In genomic region chr4:141792554-141793281, GRCm38 (mm10) we compare ENCODE assay signal across 8 mouse cellular contexts. TPM values are rescaled to one million over a fixed set of nuclear protein-coding genes. Genes with fewer than 3 reads are reported as not detected.
DNase-seq lines count a peak whose midpoint lies in the region; ATAC-seq lines count a peak whose summit lies in the region.

No protein-coding gene starts in this region.

- intact Hi-C loops in gastrocnemius, postnatal 36 days (cut with DNase I), result loop anchor here (5.0 kb wide), 1 partner anchor 70 kb away; the partner anchor contains the start of gene Ddi2

- H3K4me2 ChIP-seq in heart, embryonic 12.5 days, result peak overlapping the region; percentile 69
- peak overlapping the region; percentile 54 for H3K4me2 ChIP-seq in limb, embryonic 15.5 days
- peak overlapping the region; percentile 39 for H3K4me2 ChIP-seq in stomach, embryonic 14.5 days (replicated peaks; ENCODE audit: low read depth, low read length)

- H3K9me3 ChIP-seq in heart, embryonic 12.5 days (replicated peaks), result no peaks in the 10 kb centered on the region
- H3K9me3 ChIP-seq in erythroblast, embryonic 14.5 days (ENCODE audit: control insufficient read depth, low read length), result no peaks in the 10 kb centered on the region
- H3K9me3 ChIP-seq in limb, embryonic 15.5 days, result no peaks in the 10 kb centered on the region
- H3K9me3 ChIP-seq in stomach, embryonic 14.5 days (ENCODE audit: control insufficient read depth, low read depth, low read length), result no peaks in the 10 kb centered on the region

- H3K27ac ChIP-seq in heart, embryonic 12.5 days (ENCODE audit: poor library complexity, severe bottlenecking), result peak overlapping the region; percentile 94
- peak overlapping the region; percentile 95 for H3K27ac ChIP-seq in limb, embryonic 15.5 days
- H3K27ac ChIP-seq in stomach, embryonic 14.5 days (ENCODE audit: low read length), result peak overlapping the region; percentile 94

- peaks cover 22% of the 10 kb centered on the region for H3K36me3 ChIP-seq in heart, embryonic 12.5 days
- H3K36me3 ChIP-seq in erythroblast, embryonic 14.5 days (ENCODE audit: control insufficient read depth), result peaks cover 39% of the 10 kb centered on the region
- peaks cover 20% of the 10 kb centered on the region for H3K36me3 ChIP-seq in limb, embryonic 15.5 days
- peaks cover 4% of the 10 kb centered on the region; the same call in 1 of the 2 replicates for H3K36me3 ChIP-seq in stomach, embryonic 14.5 days (ENCODE audit: control insufficient read depth, insufficient read depth, low read length)

- peaks cover 19% of the 10 kb centered on the region for H3K4me1 ChIP-seq in heart, embryonic 12.5 days (replicated peaks)
- peaks cover 77% of the 10 kb centered on the region for H3K4me1 ChIP-seq in erythroblast, embryonic 14.5 days (ENCODE audit: control insufficient read depth)
- H3K4me1 ChIP-seq in limb, embryonic 15.5 days, result peaks cover 30% of the 10 kb centered on the region
- H3K4me1 ChIP-seq in stomach, embryonic 14.5 days (ENCODE audit: control insufficient read depth, insufficient read depth, low read length), result peaks cover 5% of the 10 kb centered on the region; the same call in 1 of the 2 replicates

- DNase-seq in heart, adult 18-20 months, result no peak
- peak; percentile 76 for DNase-seq in CD4-positive helper T cell, adult 2 months (ENCODE audit: low read depth, low spot score)
- no peak for DNase-seq in spleen, postnatal 10 days (ENCODE audit: low spot score in 2 of 2)
- DNase-seq in gastrocnemius, postnatal 36 days, result no peak

- no peak for ATAC-seq in heart, embryonic 12.5 days (ENCODE audit: insufficient number of reproducible peaks, low FRiP score)
- ATAC-seq in limb, embryonic 15.5 days (ENCODE audit: insufficient number of reproducible peaks, low FRiP score, low TSS enrichment, low read depth), result no peak
- ATAC-seq in stomach, embryonic 14.5 days (ENCODE audit: insufficient number of reproducible peaks, insufficient read depth, low FRiP score, low read depth), result no peak

- peak overlapping the region; percentile 55; the same call in 1 of the 2 replicates for H3K9ac ChIP-seq in heart, embryonic 12.5 days
- H3K9ac ChIP-seq in limb, embryonic 15.5 days, result peak overlapping the region; percentile 1; the same call in 1 of the 2 replicates
- H3K9ac ChIP-seq in stomach, embryonic 14.5 days (replicated peaks; ENCODE audit: low read depth, low read length), result peak overlapping the region; percentile 45; the same call in 1 of the 2 replicates

- peak overlapping the region; percentile 72 for H3K4me3 ChIP-seq in heart, embryonic 12.5 days
- peak overlapping the region; percentile 92 for H3K4me3 ChIP-seq in erythroblast, embryonic 14.5 days (replicated peaks)
- peak overlapping the region; percentile 74 for H3K4me3 ChIP-seq in limb, embryonic 15.5 days
- peak overlapping the region; percentile 63 for H3K4me3 ChIP-seq in stomach, embryonic 14.5 days (ENCODE audit: low read depth, low read length)

- WGBS in heart, embryonic 12.5 days, result 11% methylated on average over 10 of the region's 10 CpGs
- WGBS in limb, embryonic 15.5 days, result 9% methylated on average over 10 of the region's 10 CpGs
- 12% methylated on average over 10 of the region's 10 CpGs for WGBS in stomach, embryonic 14.5 days

- no peaks in the 10 kb centered on the region for H3K27me3 ChIP-seq in heart, embryonic 12.5 days (replicated peaks)
- H3K27me3 ChIP-seq in erythroblast, embryonic 14.5 days (ENCODE audit: control insufficient read depth), result no peaks in the 10 kb centered on the region
- no peaks in the 10 kb centered on the region for H3K27me3 ChIP-seq in limb, embryonic 15.5 days
- no peaks in the 10 kb centered on the region for H3K27me3 ChIP-seq in stomach, embryonic 14.5 days (ENCODE audit: control insufficient read depth, insufficient read depth, low read length)

RNA-seq across cellular contexts. Expression of gene Casp9, which starts 0.7 kb away (rescaled TPM):
- polyA plus RNA-seq in heart, embryonic 12.5 days (2016; fragmentation: Nextera tagmentation; extraction: Ambion mirVana), result 21.1 and 21.6 TPM in 2 replicates
- total RNA-seq in heart, adult 18-20 months (2021), result 1 to 10 TPM; 6.6 to 8.1 TPM
- polyA plus RNA-seq in erythroblast, embryonic 14.5 days (2012), result 1.2 and 2.3 TPM in 2 replicates
- 13.3 and 14.7 TPM in 2 replicates for polyA plus RNA-seq in limb, embryonic 15.5 days (2015; fragmentation: Nextera tagmentation; extraction: Ambion mirVana)
- polyA plus RNA-seq in stomach, embryonic 14.5 days (2014; fragmentation: Nextera tagmentation; extraction: Ambion mirVana), result 18.0 and 19.3 TPM in 2 replicates
- total RNA-seq in gastrocnemius, postnatal 36 days (2021), result 1 to 10 TPM; 1.9 to 2.2 TPM

RNA-seq across cellular contexts. Expression of gene Dnajc16, which starts 2.0 kb away (rescaled TPM):
- 5.0 and 6.1 TPM in 2 replicates for polyA plus RNA-seq in heart, embryonic 12.5 days (2016; fragmentation: Nextera tagmentation; extraction: Ambion mirVana)
- total RNA-seq in heart, adult 18-20 months (2021), result 10 to 100 TPM; 22.8 to 23.4 TPM
- polyA plus RNA-seq in erythroblast, embryonic 14.5 days (2012), result 0.14 and 0.15 TPM in 2 replicates
- 3.6 TPM in 2 replicates for polyA plus RNA-seq in limb, embryonic 15.5 days (2015; fragmentation: Nextera tagmentation; extraction: Ambion mirVana)
- polyA plus RNA-seq in stomach, embryonic 14.5 days (2014; fragmentation: Nextera tagmentation; extraction: Ambion mirVana), result 3.7 and 5.0 TPM in 2 replicates
- 10 to 100 TPM; 10.7 to 11.1 TPM for total RNA-seq in gastrocnemius, postnatal 36 days (2021)

RNA-seq across cellular contexts. Expression of gene Cela2a, which starts 33.2 kb away (rescaled TPM):
- not detected in 2 replicates for polyA plus RNA-seq in heart, embryonic 12.5 days (2016; fragmentation: Nextera tagmentation; extraction: Ambion mirVana)
- not detected for total RNA-seq in heart, adult 18-20 months (2021)
- not detected in 2 replicates for polyA plus RNA-seq in erythroblast, embryonic 14.5 days (2012)
- polyA plus RNA-seq in limb, embryonic 15.5 days (2015; fragmentation: Nextera tagmentation; extraction: Ambion mirVana), result 0.20 TPM in 1 of 2 replicates, not detected in the other
- polyA plus RNA-seq in stomach, embryonic 14.5 days (2014; fragmentation: Nextera tagmentation; extraction: Ambion mirVana), result 0.73 TPM in 1 of 2 replicates, not detected in the other
- not detected for total RNA-seq in gastrocnemius, postnatal 36 days (2021)

RNA-seq across cellular contexts. Expression of gene Agmat, which starts 46.2 kb away (rescaled TPM):
- polyA plus RNA-seq in heart, embryonic 12.5 days (2016; fragmentation: Nextera tagmentation; extraction: Ambion mirVana), result 0.92 and 1.3 TPM in 2 replicates
- total RNA-seq in heart, adult 18-20 months (2021), result under 1 TPM; 0.25 to 0.59 TPM
- 0.11 and 0.19 TPM in 2 replicates for polyA plus RNA-seq in erythroblast, embryonic 14.5 days (2012)
- polyA plus RNA-seq in limb, embryonic 15.5 days (2015; fragmentation: Nextera tagmentation; extraction: Ambion mirVana), result 0.41 TPM in 1 of 2 replicates, not detected in the other
- polyA plus RNA-seq in stomach, embryonic 14.5 days (2014; fragmentation: Nextera tagmentation; extraction: Ambion mirVana), result not detected in 2 replicates
- under 1 TPM in 1 of 2 experiments, not detected in 1; 0.23 TPM for total RNA-seq in gastrocnemius, postnatal 36 days (2021)

RNA-seq across cellular contexts. Expression of gene Ctrc, which starts 53.4 kb away (rescaled TPM):
- not detected in 2 replicates for polyA plus RNA-seq in heart, embryonic 12.5 days (2016; fragmentation: Nextera tagmentation; extraction: Ambion mirVana)
- total RNA-seq in heart, adult 18-20 months (2021), result not detected
- not detected in 2 replicates for polyA plus RNA-seq in erythroblast, embryonic 14.5 days (2012)
- not detected in 2 replicates for polyA plus RNA-seq in limb, embryonic 15.5 days (2015; fragmentation: Nextera tagmentation; extraction: Ambion mirVana)
- polyA plus RNA-seq in stomach, embryonic 14.5 days (2014; fragmentation: Nextera tagmentation; extraction: Ambion mirVana), result not detected in 2 replicates
- not detected for total RNA-seq in gastrocnemius, postnatal 36 days (2021)

Comparison
In these comparisons a context has a peak if more than half of its experiments do, and no peak if none do; other contexts are left out.
1. H3K9ac ChIP-seq: peak in every context shown above with its lines; median percentile 55 in heart, embryonic 12.5 days; 45 in stomach, embryonic 14.5 days; 1 in limb, embryonic 15.5 days.